Mouse (Mus musculus) intestine, embryonic 14.5 days (tissue): Measurements from ENCODE around the gene Plpp7. TPM values are rescaled to one million over a fixed set of nuclear protein-coding genes. Genes with fewer than 3 reads are reported as not detected.

ENCODE experiments used
- ATAC-seq: fragments of 200-750 bp; cut with Nextera tagmentation; replicated peaks from 2 replicates; pipeline ENCODE4 v1.8.0; 2017; ENCODE audit warnings: low read depth, moderate number of reproducible peaks, moderate TSS enrichment, moderate library complexity; ENCODE audit not compliant: low FRiP score, low TSS enrichment
- DNase-seq: peaks from one replicate; pipeline ENCODE4 v3.0.0-alpha.2; 2018; ENCODE audit warnings: low spot score
- H3K27ac ChIP-seq: fragments of 300-500 bp; sonication (generic); 2 replicates; pipeline ENCODE4 v1.5.1; 2014; ENCODE audit warnings: low read depth, mild to moderate bottlenecking, control low read depth
- H3K27me3 ChIP-seq: fragments of 300-500 bp; sonication (generic); replicated peaks from 2 replicates; pipeline ENCODE4 v1.6.1; 2014; ENCODE audit warnings: low read length, control low read depth; ENCODE audit not compliant: control insufficient read depth, insufficient read depth
- H3K36me3 ChIP-seq: fragments of 300-500 bp; sonication (generic); 2 replicates; pipeline ENCODE4 v1.6.1; 2014; ENCODE audit warnings: low read length, control low read depth; ENCODE audit not compliant: control insufficient read depth, insufficient read depth
- H3K4me1 ChIP-seq: fragments of 300-500 bp; sonication (generic); replicated peaks from 2 replicates; pipeline ENCODE4 v1.6.1; 2014; ENCODE audit warnings: low read length, control low read depth, mixed read lengths; ENCODE audit not compliant: control insufficient read depth, insufficient read depth
- H3K4me2 ChIP-seq: fragments of 300-500 bp; sonication (generic); 2 replicates; pipeline ENCODE4 v1.6.1; 2014; ENCODE audit warnings: low read length
- H3K4me3 ChIP-seq: fragments of 300-500 bp; sonication (generic); 2 replicates; pipeline ENCODE4 v1.5.1; 2014; ENCODE audit warnings: low read depth, low read length, control low read depth, mixed read lengths
- H3K9ac ChIP-seq: fragments of 300-500 bp; sonication (generic); 2 replicates; pipeline ENCODE4 v1.6.1; 2014; ENCODE audit warnings: mild to moderate bottlenecking, low read length
- H3K9me3 ChIP-seq: fragments of 300-500 bp; sonication (generic); 2 replicates; pipeline ENCODE4 v1.6.1; 2016; ENCODE audit warnings: low read length, control low read depth; ENCODE audit not compliant: control insufficient read depth
- WGBS: fragments of 180-500 bp; shearing (Covaris S2); extraction: QIAGEN DNeasy Blood & Tissue Kit; methylation state at CpG from one replicate; pipeline ENCODE4 v1.1.7; 2014; 5-methylcytosine and 5-hydroxymethylcytosine counted together
- polyA plus RNA-seq: library from polyadenylated mRNA; unstranded; fragments of >200 nt; fragmentation: Nextera tagmentation; extraction: Ambion mirVana; gene quantifications from 2 replicates; pipeline ENCODE4 v1.2.1, GENCODE M21; 2014

Gene Plpp7
- polyA plus RNA-seq, 1 experiment from 2014 or later, result 4.8 TPM

DNA sequence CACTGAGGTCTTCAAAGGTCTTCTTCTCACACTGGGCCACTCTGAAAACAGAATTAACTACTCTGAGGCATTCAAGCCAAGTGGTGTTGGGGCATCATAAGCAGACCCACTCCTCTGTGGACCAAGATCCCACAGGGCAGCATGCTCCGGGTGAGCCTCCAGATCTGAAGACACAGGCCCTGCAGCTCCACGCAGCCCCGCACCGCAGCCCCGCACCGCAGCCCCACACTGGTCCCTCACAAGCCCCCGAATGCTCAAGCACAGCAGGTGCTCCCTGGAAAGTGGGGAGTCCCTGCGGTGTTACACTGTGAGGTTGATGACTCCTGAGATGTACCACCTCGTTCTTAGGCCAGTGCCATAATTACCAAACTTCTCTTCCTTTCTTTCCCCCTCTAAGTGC is 37.1 kb upstream of the Plpp7 start:
- H3K36me3 ChIP-seq, result peaks cover 6% of the 10 kb centered on the region; the same call in 1 of the 2 replicates
- no peak overlapping the region for H3K27ac ChIP-seq
- no peak overlapping the region for H3K9ac ChIP-seq
- no peaks in the 10 kb centered on the region for H3K9me3 ChIP-seq
- DNase-seq (no peak), ATAC-seq (no peak)
- WGBS, result 76% methylated on average over 9 of the region's 9 CpGs
- no peak overlapping the region for H3K4me3 ChIP-seq
- no peaks in the 10 kb centered on the region for H3K4me1 ChIP-seq
- no peak overlapping the region for H3K4me2 ChIP-seq
- H3K27me3 ChIP-seq, result no peaks in the 10 kb centered on the region

- ATAC-seq (no peak), DNase-seq (no peak)
- Histone ChIP-seq H3K9ac (no peak overlapping the region), H3K36me3 (peaks cover 2% of the 10 kb centered on the region; the same call in 1 of the 2 replicates), H3K4me2 (no peak overlapping the region), H3K27ac (no peak overlapping the region), H3K9me3 (no peaks in the 10 kb centered on the region), H3K27me3 (no peaks in the 10 kb centered on the region), H3K4me3 (no peak overlapping the region), H3K4me1 (no peaks in the 10 kb centered on the region)
- 28% methylated on average over 5 of the region's 5 CpGs for WGBS
Observed at GRCm38 (mm10) chr2:32058716-32059115, 36.6 kb upstream of the Plpp7 start.

DNA sequence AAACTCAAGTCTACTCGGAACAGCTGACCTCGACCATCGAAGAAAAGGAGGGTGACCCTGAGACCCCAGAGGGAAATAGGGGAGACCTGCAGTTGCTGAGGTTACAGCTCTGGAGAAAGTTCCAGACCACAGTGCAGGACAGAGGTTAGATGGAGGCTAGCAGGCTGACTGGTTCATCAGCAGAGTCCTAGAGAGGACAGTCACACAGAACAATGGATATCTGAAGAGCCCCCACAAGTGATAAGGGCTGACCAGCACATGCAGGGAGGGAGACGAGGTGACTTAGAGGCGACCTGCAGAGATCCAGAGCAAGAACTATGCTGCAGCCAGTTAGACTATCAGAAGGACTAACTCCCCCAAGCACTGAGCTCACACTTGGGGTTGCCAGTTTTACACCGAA is 35.7 kb upstream of the Plpp7 start:
- no peak for DNase-seq
- Histone ChIP-seq H3K4me1 (no peaks in the 10 kb centered on the region), H3K27ac (no peak overlapping the region), H3K36me3 (no peaks in the 10 kb centered on the region), H3K4me3 (no peak overlapping the region), H3K9me3 (no peaks in the 10 kb centered on the region), H3K4me2 (no peak overlapping the region), H3K9ac (no peak overlapping the region), H3K27me3 (no peaks in the 10 kb centered on the region)
- ATAC-seq, result no peak
- 71% methylated on average over 6 of the region's 6 CpGs for WGBS

DNA sequence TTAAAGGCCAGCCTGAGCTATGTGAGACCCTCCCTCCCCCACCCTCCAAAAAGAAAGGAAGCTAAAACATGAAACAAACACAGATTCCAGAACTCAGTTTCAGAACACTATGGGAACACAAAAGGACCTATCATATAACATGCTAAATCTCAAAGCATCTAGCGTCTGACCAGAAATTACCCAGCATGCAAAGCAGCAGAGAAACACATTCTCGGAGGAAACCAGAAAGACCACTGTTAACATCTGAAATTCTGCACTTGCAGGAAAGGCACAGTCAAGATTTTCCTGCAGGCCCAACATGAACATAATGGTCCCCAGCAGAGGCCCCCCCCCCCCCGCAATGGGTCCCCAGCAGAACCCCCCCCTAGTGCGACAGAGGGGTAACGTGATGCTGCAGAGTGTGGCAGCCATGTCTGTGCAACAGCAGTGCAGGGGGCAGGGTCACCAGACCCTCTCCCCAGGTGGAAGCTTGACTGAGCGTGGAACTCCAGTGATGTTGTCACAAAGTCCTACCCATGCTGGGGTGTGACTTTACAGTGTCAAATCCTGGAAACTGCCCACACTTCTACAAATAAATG is 35.0 kb upstream of the Plpp7 start:
- H3K27ac ChIP-seq, result no peak overlapping the region
- no peak overlapping the region for H3K9ac ChIP-seq
- no peaks in the 10 kb centered on the region for H3K4me1 ChIP-seq
- no peaks in the 10 kb centered on the region for H3K27me3 ChIP-seq
- 59% methylated on average over 5 of the region's 6 CpGs for WGBS
- H3K4me3 ChIP-seq, result no peak overlapping the region
- DNase-seq (no peak), ATAC-seq (no peak)
- H3K4me2 ChIP-seq, result no peak overlapping the region
- no peaks in the 10 kb centered on the region for H3K9me3 ChIP-seq
- H3K36me3 ChIP-seq, result no peaks in the 10 kb centered on the region

DNA sequence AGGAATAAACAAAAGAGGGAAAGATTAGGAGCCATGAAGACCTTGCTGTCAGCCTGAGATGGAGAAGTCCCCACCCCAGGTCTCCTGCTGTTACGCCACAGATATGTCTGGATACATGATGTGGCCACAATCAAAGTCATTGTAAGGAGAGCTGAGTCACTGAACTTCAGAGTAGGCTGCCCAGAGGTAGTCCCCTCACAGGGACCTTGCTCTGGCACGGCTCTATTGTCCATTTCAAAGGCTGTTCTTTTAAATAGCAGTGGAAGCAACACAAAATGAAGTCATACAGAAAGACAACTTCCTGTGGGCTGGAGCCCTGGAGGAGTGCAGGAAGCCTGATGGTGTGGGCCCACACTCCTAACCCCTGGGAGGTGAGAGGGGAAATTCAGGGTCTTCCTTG is 34.1 kb upstream of the Plpp7 start:
- no peak for DNase-seq
- Histone ChIP-seq H3K36me3 (no peaks in the 10 kb centered on the region), H3K4me3 (no peak overlapping the region), H3K4me2 (no peak overlapping the region), H3K4me1 (no peaks in the 10 kb centered on the region), H3K9ac (no peak overlapping the region), H3K27me3 (no peaks in the 10 kb centered on the region), H3K9me3 (no peaks in the 10 kb centered on the region), H3K27ac (no peak overlapping the region)
- 64% methylated on average over 2 of the region's 2 CpGs for WGBS
- ATAC-seq, result no peak

GRCm38 (mm10) chr2:32061722-32062505 is 33.4 kb upstream of the Plpp7 start:
- 69% methylated on average over 12 of the region's 12 CpGs for WGBS
- no peaks in the 10 kb centered on the region for H3K9me3 ChIP-seq
- H3K27ac ChIP-seq, result no peak overlapping the region
- no peak for DNase-seq
- no peak overlapping the region for H3K4me2 ChIP-seq
- H3K4me3 ChIP-seq, result no peak overlapping the region
- no peak for ATAC-seq
- no peaks in the 10 kb centered on the region for H3K4me1 ChIP-seq
- H3K36me3 ChIP-seq, result no peaks in the 10 kb centered on the region
- H3K9ac ChIP-seq, result no peak overlapping the region
- no peaks in the 10 kb centered on the region for H3K27me3 ChIP-seq

DNA sequence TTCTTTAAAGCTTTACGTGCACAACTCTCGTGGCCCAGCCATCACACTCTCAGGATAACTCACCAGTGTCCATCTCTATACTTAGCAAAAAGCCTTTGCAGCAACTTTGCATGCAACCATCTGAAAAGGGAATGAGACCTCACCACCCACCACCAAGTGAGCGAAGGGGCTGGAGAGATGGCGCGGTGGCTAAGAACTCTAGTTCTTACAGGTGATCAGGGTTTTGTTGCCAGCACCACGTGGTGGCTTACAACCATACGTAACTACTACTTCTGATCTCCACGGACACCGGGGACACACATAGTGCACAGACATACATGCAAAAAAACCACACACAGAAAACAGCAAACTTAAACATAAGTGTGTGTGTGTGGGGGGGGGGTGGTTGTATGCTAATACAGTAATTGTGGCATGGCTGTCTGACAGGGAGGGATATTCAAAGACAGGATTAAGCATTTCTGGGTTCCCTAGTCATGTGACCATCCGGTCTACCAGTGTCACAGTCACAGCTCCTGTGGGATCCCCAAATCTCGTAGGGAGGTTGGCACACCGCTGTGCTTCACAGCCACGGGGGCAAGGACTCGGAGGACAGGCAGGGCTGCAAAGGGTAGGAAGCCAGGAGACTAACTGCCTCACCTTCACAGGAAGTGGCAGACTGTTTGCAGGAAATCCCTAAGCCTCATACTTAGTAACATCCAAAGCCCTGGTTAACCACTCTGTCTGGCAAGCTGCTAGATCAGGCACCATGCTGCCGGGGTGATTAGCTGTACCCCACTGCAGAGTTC is 32.5 kb upstream of the Plpp7 start:
- Histone ChIP-seq H3K27me3 (no peaks in the 10 kb centered on the region), H3K27ac (no peak overlapping the region), H3K4me1 (no peaks in the 10 kb centered on the region), H3K36me3 (no peaks in the 10 kb centered on the region), H3K4me3 (no peak overlapping the region), H3K9ac (no peak overlapping the region), H3K4me2 (no peak overlapping the region), H3K9me3 (no peaks in the 10 kb centered on the region)
- ATAC-seq (no peak), DNase-seq (no peak)
- WGBS, result 90% methylated on average over 15 of the region's 15 CpGs

- 69% methylated on average over 7 of the region's 7 CpGs for WGBS
Observed at GRCm38 (mm10) chr2:32063451-32064151, 31.7 kb upstream of the Plpp7 start.

More at GRCm38 (mm10) chr2:32063451-32064151, 31.7 kb upstream of the Plpp7 start:
- Histone ChIP-seq H3K36me3 (no peaks in the 10 kb centered on the region), H3K27me3 (no peaks in the 10 kb centered on the region), H3K4me3 (no peak overlapping the region), H3K9me3 (no peaks in the 10 kb centered on the region), H3K4me1 (no peaks in the 10 kb centered on the region), H3K9ac (no peak overlapping the region), H3K27ac (no peak overlapping the region), H3K4me2 (no peak overlapping the region)
- no peak for DNase-seq
- ATAC-seq, result no peak
